Mouse (Mus musculus) small intestine, adult 2 months (tissue): ENCODE measurements at regions not wholly inside any gene's neighbourhood (a gene's known extent, or its start where the extent isn't known, plus 50 kb on each side); places are given as distances from the start of the nearest gene placed in this dataset.

Experiments
- CTCF ChIP-seq: fragments of 200-500 bp; IDR thresholded peaks from 2 replicates; pipeline ENCODE4 v1.5.1; 2012; ENCODE audit warnings: low read depth, mild to moderate bottlenecking, control low read depth, inconsistent platforms, low read length, moderate library complexity, mixed read lengths; ENCODE audit not compliant: insufficient replicate concordance, insufficient read length; ENCODE audit errors: extremely low read depth
- POLR2A ChIP-seq: fragments of 200-500 bp; IDR thresholded peaks from 2 replicates; pipeline ENCODE4 v1.6.1; 2012; ENCODE audit warnings: low read depth, mild to moderate bottlenecking, control low read depth, inconsistent platforms, low read length, moderate library complexity

GRCm38 (mm10) chr7:69583901-69584300, 782.6 kb downstream of the Nr2f2 start:
- TF ChIP-seq CTCF, result no peak
- TF ChIP-seq POLR2A, result no peak
